Mouse (Mus musculus) liver, postnatal 0 days (tissue): ENCODE data around the gene Tpcn1.

ENCODE experiments used
- CTCF ChIP-seq: sonication (generic); IDR thresholded peaks from 2 replicates; pipeline ENCODE4 v1.5.1; 2016; ENCODE audit warnings: antibody characterized with exemption, low read depth
- EP300 ChIP-seq: IDR thresholded peaks from 2 replicates; pipeline ENCODE4 v1.6.1; 2016; ENCODE audit warnings: antibody characterized with exemption, low read depth, mild to moderate bottlenecking

GRCm38 (mm10) chr5:120492437-120492836 lies 96.0 kb downstream of the Tpcn1 start:
- TF ChIP-seq CTCF: peak; percentile 58
- no peak for TF ChIP-seq EP300
